Mouse (Mus musculus): ENCODE data around the gene Ccdc15. TPM values are rescaled to one million over a fixed set of nuclear protein-coding genes. Genes with fewer than 3 reads are reported as not detected.

Gene Ccdc15
- 1 to 10 TPM; 1.2 to 1.3 TPM for total RNA-seq (2021)
- long read RNA-seq, experiment 1: 0 reads
- long read RNA-seq, experiment 2: 0 reads

- peak; percentile 95 for DNase-seq
Observed at GRCm38 (mm10) chr9:37347988-37348642, at the start of gene Ccdc15. Ccdc15 (minus strand) TSS chr9:37348432.

GRCm38 (mm10) chr9:37393482-37394131, 45.4 kb upstream of the Ccdc15 start:
- DNase-seq: no peak

- no peak for DNase-seq
Observed at GRCm38 (mm10) chr9:37392071-37392470, 43.8 kb upstream of the Ccdc15 start.

- DNase-seq: no peak
Observed at GRCm38 (mm10) chr9:37390891-37391290, 42.7 kb upstream of the Ccdc15 start.

GRCm38 (mm10) chr9:37384284-37385182, 36.3 kb upstream of the Ccdc15 start:
- peak; percentile 24 for DNase-seq

GRCm38 (mm10) chr9:37383161-37383560, 34.9 kb upstream of the Ccdc15 start:
- DNase-seq: no peak

- DNase-seq: no peak
Observed at GRCm38 (mm10) chr9:37375718-37376117, 27.5 kb upstream of the Ccdc15 start.

- no peak for DNase-seq
Observed at GRCm38 (mm10) chr9:37371232-37371801, 23.1 kb upstream of the Ccdc15 start.

- DNase-seq: peak; percentile 20
Observed at GRCm38 (mm10) chr9:37368860-37369259, 20.6 kb upstream of the Ccdc15 start.

GRCm38 (mm10) chr9:37368081-37368830, 20.0 kb upstream of the Ccdc15 start:
- no peak for DNase-seq

- DNase-seq: no peak
Observed at GRCm38 (mm10) chr9:37367301-37368080, 19.3 kb upstream of the Ccdc15 start, which contains the start of gene Hepacam. Hepacam (plus strand) TSS chr9:37367351.

GRCm38 (mm10) chr9:37365706-37366105, 17.5 kb upstream of the Ccdc15 start:
- no peak for DNase-seq

- DNase-seq: no peak
Observed at GRCm38 (mm10) chr9:37364392-37364791, 16.2 kb upstream of the Ccdc15 start.

GRCm38 (mm10) chr9:37363551-37363950, 15.3 kb upstream of the Ccdc15 start:
- no peak for DNase-seq

- no peak for DNase-seq
Observed at GRCm38 (mm10) chr9:37362881-37363280, 14.6 kb upstream of the Ccdc15 start.

GRCm38 (mm10) chr9:37362084-37362483, 13.9 kb upstream of the Ccdc15 start:
- DNase-seq: no peak

- no peak for DNase-seq
Observed at GRCm38 (mm10) chr9:37359331-37360220, 11.3 kb upstream of the Ccdc15 start.

GRCm38 (mm10) chr9:37358713-37359330, 10.6 kb upstream of the Ccdc15 start:
- DNase-seq: no peak

GRCm38 (mm10) chr9:37354485-37354884, 6.3 kb upstream of the Ccdc15 start:
- DNase-seq: no peak
